Mouse (Mus musculus): ENCODE data around the gene Podxl2. TPM values are rescaled to one million over a fixed set of nuclear protein-coding genes. Genes with fewer than 3 reads are reported as not detected.

The Podxl2 gene
- polyA plus RNA-seq, 1 experiment from 2014 or later = 16.9 TPM

- DNase-seq (ENCODE audit: low spot score) = no peak
These were observed 46.4 kb downstream of the Podxl2 start for GRCm38 (mm10) chr6:88828206-88829009.

- DNase-seq (ENCODE audit: low spot score) = peak; percentile 66
These were observed 47.2 kb downstream of the Podxl2 start for GRCm38 (mm10) chr6:88827395-88828205.

GRCm38 (mm10) chr6:88826965-88827364, 47.9 kb downstream of the Podxl2 start:
- no peak for DNase-seq (ENCODE audit: low spot score)

- DNase-seq (ENCODE audit: low spot score) = peak; percentile 36
These were observed 48.3 kb downstream of the Podxl2 start for GRCm38 (mm10) chr6:88826545-88826944.

GRCm38 (mm10) chr6:88826088-88826487, 48.8 kb downstream of the Podxl2 start:
- no peak for DNase-seq (ENCODE audit: low spot score)

GRCm38 (mm10) chr6:88824183-88824582, 50.7 kb downstream of the Podxl2 start:
- no peak for DNase-seq (ENCODE audit: low spot score)

GRCm38 (mm10) chr6:88821901-88822300, 52.9 kb downstream of the Podxl2 start:
- no peak for DNase-seq (ENCODE audit: low spot score)

- no peak for DNase-seq (ENCODE audit: low spot score)
These were observed 53.5 kb downstream of the Podxl2 start for GRCm38 (mm10) chr6:88821294-88821693.

GRCm38 (mm10) chr6:88820853-88821252, 54.0 kb downstream of the Podxl2 start:
- no peak for DNase-seq (ENCODE audit: low spot score)

GRCm38 (mm10) chr6:88816913-88817312, 57.9 kb downstream of the Podxl2 start:
- no peak for DNase-seq (ENCODE audit: low spot score)

- DNase-seq (ENCODE audit: low spot score) = no peak
These were observed 59.4 kb downstream of the Podxl2 start for GRCm38 (mm10) chr6:88815489-88815888.

- DNase-seq (ENCODE audit: low spot score) = no peak
These were observed 59.8 kb downstream of the Podxl2 start for GRCm38 (mm10) chr6:88815036-88815435.

- no peak for DNase-seq (ENCODE audit: low spot score)
These were observed 61.0 kb downstream of the Podxl2 start for GRCm38 (mm10) chr6:88813832-88814231.

GRCm38 (mm10) chr6:88812886-88813285, 62.0 kb downstream of the Podxl2 start:
- DNase-seq (ENCODE audit: low spot score) = peak; percentile 78

GRCm38 (mm10) chr6:88811880-88812400, 62.9 kb downstream of the Podxl2 start:
- DNase-seq (ENCODE audit: low spot score) = no peak

GRCm38 (mm10) chr6:88811396-88811795, 63.4 kb downstream of the Podxl2 start:
- DNase-seq (ENCODE audit: low spot score) = no peak

- DNase-seq (ENCODE audit: low spot score) = no peak
These were observed 64.6 kb downstream of the Podxl2 start for GRCm38 (mm10) chr6:88810291-88810690.

- no peak for DNase-seq (ENCODE audit: low spot score)
These were observed 65.5 kb downstream of the Podxl2 start for GRCm38 (mm10) chr6:88809091-88810037.

GRCm38 (mm10) chr6:88804966-88805577, 69.8 kb downstream of the Podxl2 start:
- DNase-seq (ENCODE audit: low spot score) = no peak

- no peak for DNase-seq (ENCODE audit: low spot score)
These were observed 70.7 kb downstream of the Podxl2 start for GRCm38 (mm10) chr6:88803957-88804695.

All from thymus, postnatal 0 days (tissue).